Mouse (Mus musculus): ENCODE data around the gene Armc9. TPM values are rescaled to one million over a fixed set of nuclear protein-coding genes. Genes with fewer than 3 reads are reported as not detected.

The Armc9 gene
- polyA plus RNA-seq, 1 experiment: 0.81 TPM

- peaks cover 39% of the 10 kb centered on the region for H3K36me3 ChIP-seq (ENCODE audit: control insufficient read depth)
- TF ChIP-seq GATA1 (IDR thresholded peaks at IDR 0.05; ENCODE audit: low read length) (no peak), TAL1 (IDR thresholded peaks at IDR 0.05; ENCODE audit: low read length) (no peak)
- no peaks in the 10 kb centered on the region for H3K9me3 ChIP-seq (ENCODE audit: control insufficient read depth, low read length)
- H3K4me1 ChIP-seq (ENCODE audit: control insufficient read depth): peaks cover 6% of the 10 kb centered on the region
- no peak overlapping the region for H3K4me3 ChIP-seq (replicated peaks)
- H3K27me3 ChIP-seq (ENCODE audit: control insufficient read depth): no peaks in the 10 kb centered on the region
Observed at GRCm38 (mm10) chr1:86143165-86143564, 11.4 kb upstream of the Armc9 start.

DNA sequence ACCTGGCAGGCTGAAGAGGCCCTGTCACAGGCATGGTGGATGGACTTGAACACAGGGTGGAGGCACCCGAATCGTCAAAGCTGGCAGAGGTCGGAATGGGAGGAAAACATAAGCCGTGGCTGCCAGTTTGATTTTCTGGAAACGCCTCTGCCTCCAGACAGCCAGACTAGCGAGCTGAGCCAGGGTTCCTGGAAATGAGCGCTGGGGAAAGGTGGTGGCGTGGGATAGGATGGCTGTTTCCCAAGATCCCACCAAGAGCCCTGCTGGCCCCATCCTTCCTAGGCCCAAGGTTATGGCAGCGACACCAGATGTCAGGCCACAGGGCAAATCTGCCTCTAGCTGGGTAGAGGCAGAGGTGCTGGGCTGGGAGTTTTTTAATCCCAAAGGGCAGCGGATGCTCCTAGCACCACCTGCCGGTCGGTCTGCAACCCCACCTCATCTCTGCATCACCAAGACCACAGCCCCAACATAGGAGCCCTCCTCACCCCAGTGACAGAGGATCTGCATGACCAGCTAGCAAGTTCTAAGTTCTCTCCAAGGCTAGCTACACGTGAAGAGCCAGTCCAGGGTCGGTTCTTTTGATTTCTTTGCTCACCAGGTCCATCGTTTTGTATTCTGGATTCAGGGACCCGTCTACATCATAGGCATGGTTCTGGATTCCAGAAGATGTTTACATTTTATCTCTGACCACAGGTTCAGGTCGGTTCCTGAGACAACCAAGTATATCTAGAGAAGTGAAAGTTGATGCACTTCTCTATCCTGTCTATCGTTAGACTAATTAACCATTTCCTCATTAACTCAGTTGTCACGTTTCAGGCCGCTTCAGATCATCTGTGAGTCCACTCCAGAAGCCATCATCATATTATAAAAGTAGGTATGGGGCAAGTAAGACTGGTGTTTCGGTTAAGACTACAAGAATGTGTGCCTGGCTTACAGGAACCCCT, 10.3 kb upstream of the Armc9 start:
- Histone ChIP-seq H3K4me3 (replicated peaks) (no peak overlapping the region), H3K27me3 (ENCODE audit: control insufficient read depth) (no peaks in the 10 kb centered on the region), H3K9me3 (ENCODE audit: control insufficient read depth, low read length) (no peaks in the 10 kb centered on the region), H3K4me1 (ENCODE audit: control insufficient read depth) (peaks cover 6% of the 10 kb centered on the region), H3K36me3 (ENCODE audit: control insufficient read depth) (peaks cover 28% of the 10 kb centered on the region)
- no peak for TF ChIP-seq GATA1 (IDR thresholded peaks at IDR 0.05; ENCODE audit: low read length)
- no peak for TF ChIP-seq TAL1 (IDR thresholded peaks at IDR 0.05; ENCODE audit: low read length)

- no peak overlapping the region for H3K4me3 ChIP-seq (replicated peaks)
- no peaks in the 10 kb centered on the region for H3K27me3 ChIP-seq (ENCODE audit: control insufficient read depth)
- H3K9me3 ChIP-seq (ENCODE audit: control insufficient read depth, low read length): no peaks in the 10 kb centered on the region
- TF ChIP-seq TAL1 (IDR thresholded peaks at IDR 0.05; ENCODE audit: low read length): no peak
- TF ChIP-seq GATA1 (IDR thresholded peaks at IDR 0.05; ENCODE audit: low read length): no peak
- H3K36me3 ChIP-seq (ENCODE audit: control insufficient read depth): peaks cover 9% of the 10 kb centered on the region
- peaks cover 15% of the 10 kb centered on the region for H3K4me1 ChIP-seq (ENCODE audit: control insufficient read depth)
Observed at GRCm38 (mm10) chr1:86146293-86146692, 8.3 kb upstream of the Armc9 start.

DNA sequence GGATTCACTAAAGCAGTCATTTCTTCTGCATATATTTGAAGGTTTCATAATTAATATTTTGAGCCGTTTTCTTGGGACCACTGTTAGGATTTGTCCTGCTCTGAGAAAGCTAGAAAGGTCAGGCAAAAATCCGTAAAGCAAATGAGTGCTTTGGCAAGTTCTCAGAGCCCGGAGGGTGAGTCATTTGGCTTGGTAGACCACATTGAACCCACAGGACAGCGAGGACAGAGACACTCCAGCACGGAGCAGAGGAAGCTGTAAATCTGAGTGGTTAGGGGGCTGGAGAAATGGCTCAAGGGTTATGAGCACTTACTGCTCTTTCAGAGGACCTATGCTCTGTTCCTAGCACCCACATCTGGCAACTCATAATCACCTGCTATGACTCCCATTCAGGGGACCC, 7.0 kb upstream of the Armc9 start:
- H3K4me3 ChIP-seq (replicated peaks): no peak overlapping the region
- H3K27me3 ChIP-seq (ENCODE audit: control insufficient read depth): no peaks in the 10 kb centered on the region
- no peak for TF ChIP-seq TAL1 (IDR thresholded peaks at IDR 0.05; ENCODE audit: low read length)
- TF ChIP-seq GATA1 (IDR thresholded peaks at IDR 0.05; ENCODE audit: low read length): no peak
- H3K9me3 ChIP-seq (ENCODE audit: control insufficient read depth, low read length): no peaks in the 10 kb centered on the region
- H3K4me1 ChIP-seq (ENCODE audit: control insufficient read depth): peaks cover 12% of the 10 kb centered on the region
- H3K36me3 ChIP-seq (ENCODE audit: control insufficient read depth): peaks cover 3% of the 10 kb centered on the region

DNA sequence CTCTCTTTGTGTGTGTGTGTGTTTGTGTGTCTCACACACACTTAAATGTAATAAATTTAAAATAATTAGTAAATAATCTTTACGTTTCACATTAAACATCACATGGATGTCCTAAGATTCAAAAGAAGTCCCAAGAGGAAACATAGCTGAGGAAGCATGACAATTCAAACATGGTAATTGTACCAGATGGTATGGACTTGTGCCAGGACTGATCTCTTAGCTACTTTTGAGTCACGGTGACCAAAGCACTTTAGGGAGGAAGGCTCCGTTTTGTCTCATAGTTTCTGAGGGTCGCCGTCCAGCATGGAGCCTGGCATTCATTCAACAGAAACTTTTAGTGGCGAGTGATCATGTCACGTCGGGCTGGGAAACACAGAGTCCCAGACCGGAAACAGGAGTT, 6.4 kb upstream of the Armc9 start:
- Histone ChIP-seq H3K27me3 (ENCODE audit: control insufficient read depth) (no peaks in the 10 kb centered on the region), H3K36me3 (ENCODE audit: control insufficient read depth) (no peaks in the 10 kb centered on the region; the same call in 1 of the 2 replicates), H3K9me3 (ENCODE audit: control insufficient read depth, low read length) (no peaks in the 10 kb centered on the region), H3K4me1 (ENCODE audit: control insufficient read depth) (peaks cover 15% of the 10 kb centered on the region), H3K4me3 (replicated peaks) (no peak overlapping the region)
- TF ChIP-seq TAL1 (IDR thresholded peaks at IDR 0.05; ENCODE audit: low read length) (no peak), GATA1 (IDR thresholded peaks at IDR 0.05; ENCODE audit: low read length) (no peak)

GRCm38 (mm10) chr1:86150929-86151328, 3.7 kb upstream of the Armc9 start:
- Histone ChIP-seq H3K36me3 (ENCODE audit: control insufficient read depth) (no peaks in the 10 kb centered on the region), H3K4me1 (ENCODE audit: control insufficient read depth) (peaks cover 39% of the 10 kb centered on the region), H3K9me3 (ENCODE audit: control insufficient read depth, low read length) (no peaks in the 10 kb centered on the region), H3K4me3 (replicated peaks) (no peak overlapping the region), H3K27me3 (ENCODE audit: control insufficient read depth) (no peaks in the 10 kb centered on the region)
- no peak for TF ChIP-seq TAL1 (IDR thresholded peaks at IDR 0.05; ENCODE audit: low read length)
- no peak for TF ChIP-seq GATA1 (IDR thresholded peaks at IDR 0.05; ENCODE audit: low read length)

GRCm38 (mm10) chr1:86151376-86151775, 3.2 kb upstream of the Armc9 start:
- H3K36me3 ChIP-seq (ENCODE audit: control insufficient read depth): peaks cover under 1% of the 10 kb centered on the region
- H3K4me1 ChIP-seq (ENCODE audit: control insufficient read depth): peaks cover 43% of the 10 kb centered on the region
- TF ChIP-seq GATA1 (IDR thresholded peaks at IDR 0.05; ENCODE audit: low read length) (no peak), TAL1 (IDR thresholded peaks at IDR 0.05; ENCODE audit: low read length) (no peak)
- no peak overlapping the region for H3K4me3 ChIP-seq (replicated peaks)
- H3K9me3 ChIP-seq (ENCODE audit: control insufficient read depth, low read length): no peaks in the 10 kb centered on the region
- no peaks in the 10 kb centered on the region for H3K27me3 ChIP-seq (ENCODE audit: control insufficient read depth)

- H3K27me3 ChIP-seq (ENCODE audit: control insufficient read depth): no peaks in the 10 kb centered on the region
- H3K4me3 ChIP-seq (replicated peaks): no peak overlapping the region
- H3K36me3 ChIP-seq (ENCODE audit: control insufficient read depth): peaks cover 12% of the 10 kb centered on the region
- TF ChIP-seq TAL1 (IDR thresholded peaks at IDR 0.05; ENCODE audit: low read length) (no peak), GATA1 (IDR thresholded peaks at IDR 0.05; ENCODE audit: low read length) (no peak)
- peaks cover 49% of the 10 kb centered on the region for H3K4me1 ChIP-seq (ENCODE audit: control insufficient read depth)
- no peaks in the 10 kb centered on the region for H3K9me3 ChIP-seq (ENCODE audit: control insufficient read depth, low read length)
Observed at GRCm38 (mm10) chr1:86152618-86153017, 2.0 kb upstream of the Armc9 start.

DNA sequence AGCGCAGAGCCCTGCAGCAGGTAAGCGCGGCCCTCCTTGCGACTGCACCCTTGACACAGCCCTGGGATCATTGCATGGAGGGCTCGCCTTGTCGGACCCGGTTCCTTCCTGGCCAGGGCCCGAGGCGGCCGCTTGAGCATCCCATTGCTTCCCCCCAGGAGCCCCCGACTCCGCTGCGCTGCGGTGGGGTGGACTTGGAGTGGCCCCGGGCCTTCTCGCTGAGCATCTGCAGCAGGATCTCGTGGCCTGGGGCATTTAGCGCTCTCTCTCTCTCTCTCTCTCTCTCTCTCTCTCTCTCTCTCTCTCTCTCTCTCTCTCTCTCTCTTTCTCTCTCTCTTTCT, 214 bp downstream of the Armc9 start:
- H3K27me3 ChIP-seq (ENCODE audit: control insufficient read depth): no peaks in the 10 kb centered on the region

More for the DNA sequence above, 214 bp downstream of the Armc9 start:
- H3K4me1 ChIP-seq (ENCODE audit: control insufficient read depth): peaks cover 62% of the 10 kb centered on the region
- peak overlapping the region; percentile 84 for H3K4me3 ChIP-seq (replicated peaks)
- H3K9me3 ChIP-seq (ENCODE audit: control insufficient read depth, low read length): no peaks in the 10 kb centered on the region
- peaks cover 30% of the 10 kb centered on the region for H3K36me3 ChIP-seq (ENCODE audit: control insufficient read depth)
- TF ChIP-seq TAL1 (IDR thresholded peaks at IDR 0.05; ENCODE audit: low read length) (no peak), GATA1 (IDR thresholded peaks at IDR 0.05; ENCODE audit: low read length) (no peak)
